Mouse (Mus musculus) CD4-positive helper T cell, adult 2 months (primary cell): ENCODE measurements around the gene Psap.
"Not testable (repeated sequence)": the region's sequence is repeated elsewhere in the genome, so short reads cannot be mapped to it uniquely, and the experiment has no call there.

Source experiments
- DNase-seq: peaks from one replicate; pipeline ENCODE4 v3.0.0-alpha.2; 2012; ENCODE audit warnings: low read depth, missing footprints, low spot score

Psap gene

GRCm38 (mm10) chr10:60277207-60278005 lies at the start of gene Psap:
TSS of gene Psap (plus strand) at chr10:60277627.
- peak; percentile 95 for DNase-seq

- DNase-seq = no peak
Measured at GRCm38 (mm10) chr10:60227666-60228065, 49.8 kb upstream of the Psap start.

DNA sequence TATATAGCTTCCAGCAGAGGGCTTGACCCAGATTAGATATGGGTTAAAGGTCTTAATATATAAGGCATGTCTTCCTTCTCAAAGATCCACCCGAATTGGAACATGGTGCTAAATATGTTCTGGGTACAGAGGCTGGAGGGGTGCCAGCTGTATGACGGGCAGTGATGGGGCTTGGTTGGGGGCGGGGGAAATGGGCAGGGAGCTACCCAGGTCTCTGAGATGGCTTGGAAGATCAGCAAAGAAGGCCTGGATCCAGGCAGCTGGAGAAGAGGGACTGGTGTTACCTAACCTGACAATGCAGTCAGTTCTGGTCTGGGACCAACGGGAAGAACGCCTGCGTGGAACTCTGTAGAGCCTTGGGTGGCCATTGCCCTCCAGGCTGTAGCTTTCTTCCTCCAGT lies 48.3 kb upstream of the Psap start:
- DNase-seq = no peak

GRCm38 (mm10) chr10:60230321-60231088 lies 46.9 kb upstream of the Psap start:
- DNase-seq = no peak

GRCm38 (mm10) chr10:60234006-60234405 lies 43.4 kb upstream of the Psap start:
- no peak for DNase-seq

DNA sequence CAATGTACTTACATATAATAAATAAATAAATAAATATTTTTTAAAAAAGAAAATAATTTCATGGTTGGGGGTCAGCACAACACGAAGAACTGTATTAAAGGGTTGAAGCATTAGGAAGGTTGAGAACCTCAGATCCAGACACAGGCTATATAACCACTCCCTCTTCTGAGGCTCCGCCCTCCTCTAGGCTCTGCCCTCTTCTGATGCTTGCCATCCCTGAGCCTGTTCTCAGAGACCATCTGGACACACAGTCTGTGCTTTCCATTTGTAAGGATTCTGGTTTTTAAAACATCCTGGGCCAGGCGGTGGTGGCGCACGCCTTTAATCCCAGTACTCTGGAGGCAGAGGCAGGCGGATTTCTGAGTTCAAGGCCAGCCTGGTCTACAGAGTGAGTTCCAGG lies 41.6 kb upstream of the Psap start:
- DNase-seq = not testable (repeated sequence)

GRCm38 (mm10) chr10:60237475-60238154 lies 39.8 kb upstream of the Psap start:
- DNase-seq = peak; percentile 42

GRCm38 (mm10) chr10:60240416-60240815 lies 37.0 kb upstream of the Psap start:
- DNase-seq = no peak

DNA sequence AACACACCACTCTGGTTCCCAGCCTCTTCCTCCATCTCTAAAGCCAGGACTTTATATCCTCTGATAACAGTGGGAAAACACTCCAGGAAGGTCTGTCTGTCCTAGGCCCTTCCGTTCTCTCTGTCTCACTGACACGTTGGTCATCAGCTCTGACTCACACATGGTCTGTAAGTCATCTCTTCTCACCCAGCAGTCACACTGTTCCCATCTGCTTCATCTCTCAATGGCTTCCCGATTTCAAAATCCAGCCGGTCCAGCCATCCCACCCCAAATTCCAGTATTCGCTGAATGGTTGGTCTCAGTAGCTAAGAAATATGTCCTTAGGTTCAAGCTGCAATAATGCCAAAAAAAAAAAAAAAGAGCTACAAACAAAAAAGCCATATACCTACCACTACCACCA lies 33.5 kb upstream of the Psap start:
- DNase-seq = no peak

GRCm38 (mm10) chr10:60245041-60245440 lies 32.4 kb upstream of the Psap start:
- DNase-seq = peak; percentile 85

GRCm38 (mm10) chr10:60245635-60246034 lies 31.8 kb upstream of the Psap start:
- DNase-seq = no peak

DNA sequence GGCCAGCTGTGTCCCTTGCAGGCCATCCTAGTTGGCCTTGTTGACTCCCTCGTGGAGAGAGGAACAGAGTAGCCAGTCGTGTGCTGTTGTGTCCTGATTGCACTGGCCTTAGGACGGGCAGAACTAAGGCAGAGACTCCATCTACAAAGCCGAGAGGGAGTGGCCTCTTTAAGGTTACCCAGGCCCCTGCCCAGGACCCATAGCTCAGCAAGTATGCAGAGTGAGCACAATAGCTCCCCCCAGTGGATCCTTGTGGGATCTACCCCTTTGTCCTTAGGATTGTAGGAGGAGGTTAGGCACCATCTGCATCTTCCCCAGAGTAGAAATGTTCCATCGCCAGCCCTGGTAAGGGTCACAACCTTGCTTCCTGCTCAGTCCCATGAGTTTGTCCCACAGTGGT lies 30.9 kb upstream of the Psap start:
- DNase-seq = peak; percentile 64

DNA sequence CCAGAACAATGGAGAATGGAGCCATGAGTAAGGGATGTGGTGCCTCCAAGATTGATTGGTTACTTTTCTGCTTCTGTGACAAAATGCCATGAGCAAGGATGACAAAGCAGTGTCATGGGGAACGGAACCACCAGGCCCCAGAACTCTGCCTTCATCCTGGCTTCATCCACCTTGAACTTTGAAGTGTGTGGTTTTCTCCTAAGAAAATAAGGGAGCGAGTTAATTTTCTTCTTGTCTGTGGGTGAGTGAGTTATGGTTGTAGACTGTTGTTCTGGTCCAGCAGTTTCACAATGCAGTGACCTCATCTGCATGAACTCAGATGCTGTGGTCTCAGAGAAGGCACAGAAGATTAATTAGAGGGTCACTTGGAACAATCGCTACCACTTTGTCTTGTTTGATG lies 29.1 kb upstream of the Psap start:
- DNase-seq = not testable (repeated sequence)

GRCm38 (mm10) chr10:60250426-60250965 lies 26.9 kb upstream of the Psap start:
- no peak for DNase-seq

DNA sequence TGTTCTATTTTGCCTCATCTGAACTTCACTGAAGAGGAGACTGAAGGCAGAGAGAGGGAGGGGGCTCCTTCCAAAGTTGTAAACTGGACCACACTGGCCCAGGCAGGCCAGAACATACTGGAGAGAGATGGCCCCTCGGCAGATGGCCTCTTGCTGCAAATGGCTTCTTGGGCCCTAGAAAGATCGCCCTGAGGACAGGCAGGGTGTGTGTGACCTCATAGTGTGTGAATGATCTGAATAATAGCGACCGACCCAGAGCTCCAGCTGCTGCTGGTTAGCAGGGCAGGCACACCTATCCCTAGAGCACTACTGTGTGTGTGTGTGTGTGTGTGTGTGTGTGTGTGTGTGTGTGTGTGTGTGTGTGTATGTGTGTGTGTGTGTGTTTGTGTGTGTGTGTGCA lies 25.2 kb upstream of the Psap start:
- DNase-seq = no peak

DNA sequence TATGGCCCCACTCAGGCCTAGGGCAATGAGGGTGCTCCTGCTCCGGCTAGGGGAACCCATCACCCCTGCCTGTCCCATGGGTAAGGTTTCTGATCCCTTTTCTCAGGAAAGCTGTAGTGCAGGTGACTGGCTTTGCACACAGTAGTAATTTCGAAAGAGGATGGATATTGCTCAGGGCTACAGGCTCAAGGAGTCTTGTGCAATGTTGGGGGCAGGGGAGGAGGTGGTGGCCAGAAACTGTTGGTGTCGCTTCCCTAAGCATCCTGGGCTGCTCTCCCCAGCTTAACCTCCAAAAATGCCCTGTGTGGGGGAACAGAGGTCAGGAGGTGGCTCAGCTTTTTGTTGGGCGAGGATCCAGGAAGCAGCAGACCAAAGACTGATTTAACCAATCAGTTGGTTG lies 24.8 kb upstream of the Psap start:
- DNase-seq = peak; percentile 22

GRCm38 (mm10) chr10:60256088-60256487 lies 21.3 kb upstream of the Psap start:
- no peak for DNase-seq

- DNase-seq = no peak
Measured at GRCm38 (mm10) chr10:60257261-60257825, 20.1 kb upstream of the Psap start.

DNA sequence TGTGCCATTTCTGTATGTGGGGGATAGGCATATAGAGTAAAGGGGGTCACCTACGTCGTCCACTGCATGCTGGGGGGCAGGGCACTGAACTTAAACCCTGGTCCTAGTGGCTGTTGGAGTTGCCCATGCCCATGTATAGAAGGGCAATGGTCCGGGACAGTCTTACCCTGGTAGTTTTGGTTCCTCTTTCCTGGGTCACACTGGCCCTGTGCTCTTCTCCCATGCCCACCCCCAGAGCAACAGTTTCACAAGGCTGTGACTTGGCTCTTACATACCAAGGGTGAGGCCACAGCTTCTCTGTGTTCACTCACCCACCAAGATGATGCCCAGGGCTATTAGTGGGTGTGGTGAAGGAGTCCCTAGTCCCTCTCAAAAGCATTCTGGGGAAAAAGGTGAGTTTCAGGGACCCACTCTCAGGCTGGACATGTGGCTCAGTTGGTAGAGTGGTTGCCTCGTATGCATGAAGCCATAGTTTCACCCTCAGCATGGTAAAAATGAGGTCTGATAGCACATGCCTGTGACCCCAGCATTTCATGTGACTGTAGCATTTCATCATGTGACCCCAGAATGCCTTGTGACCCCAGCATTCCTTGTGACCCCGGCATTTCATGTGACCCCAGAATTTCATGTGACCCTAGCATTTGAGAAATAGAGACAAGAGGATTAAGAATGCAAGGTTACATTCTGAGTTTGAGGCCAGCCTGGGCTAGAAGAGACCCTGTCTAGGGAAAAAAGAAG lies 16.7 kb upstream of the Psap start:
- no peak for DNase-seq

DNA sequence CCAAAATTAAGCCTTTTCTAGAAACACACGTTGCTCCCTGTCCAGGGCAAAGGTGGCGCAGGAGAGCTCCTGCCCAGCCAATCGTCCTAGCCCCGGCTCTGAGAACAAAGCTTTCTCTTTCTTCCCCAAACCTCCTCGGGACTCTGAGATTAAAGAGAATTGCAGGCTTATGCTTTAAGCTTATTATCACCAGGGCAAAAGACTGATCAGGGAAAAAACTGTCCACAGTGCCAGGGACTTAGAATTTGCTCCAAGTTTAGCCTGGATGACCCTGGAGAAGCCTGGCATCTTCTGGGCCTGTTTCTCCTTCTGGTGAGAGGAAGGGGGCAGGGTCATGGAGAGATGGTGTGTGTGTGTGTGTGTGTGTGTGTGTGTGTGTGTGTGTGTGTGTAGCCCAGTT lies 15.9 kb upstream of the Psap start:
- no peak for DNase-seq

GRCm38 (mm10) chr10:60262386-60262785 lies 15.0 kb upstream of the Psap start:
- peak; percentile 52 for DNase-seq
